Mouse (Mus musculus) embryonic stem cell, embryonic (primary cell): ENCODE data around the gene Olah.
"Not testable (repeated sequence)": the region's sequence is repeated elsewhere in the genome, so short reads cannot be mapped to it uniquely, and the experiment has no call there.

Experiments used
- CTCF ChIA-PET, 4 experiments: fragments of 300-600 bp in 2 of 4; fragments of 350-600 bp in 2 of 4; sonication (Branson Sonifier 250); formaldehyde crosslinking; loops; one replicate each; lab custom pipeline; 2022; ENCODE audit warnings: inconsistent platforms in 2 of 4; lab: Charles Lee
- POLR2A ChIA-PET, 4 experiments: fragments of 300-600 bp in 2 of 4; fragments of 350-600 bp in 2 of 4; sonication (Branson Sonifier 250); formaldehyde crosslinking; loops; one replicate each; lab custom pipeline; 2022; ENCODE audit warnings: antibody characterized with exemption in 4 of 4, inconsistent platforms in 1 of 4; lab: Charles Lee

Olah gene

GRCm38 (mm10) chr2:3397110-3397509 lies at the start of gene Olah:
Olah (minus strand) TSS chr2:3397210.
- POLR2A ChIA-PET, result interaction anchor here in 1 of 4 experiments (1.1 to 1.5 kb wide), 2 partner anchors 8 to 28 kb away, joined by 3 read pairs; partner anchors contain the start of gene Dclre1c
- CTCF ChIA-PET, result not testable (repeated sequence)

GRCm38 (mm10) chr2:3445984-3446383 lies 49.0 kb upstream of the Olah start:
- CTCF ChIA-PET, result no interaction called here
- POLR2A ChIA-PET, result interaction anchor here in 2 of 4 experiments (0.6 to 2.4 kb wide), 5 partner anchors 22 to 1470 kb away, joined by 3 to 12 read pairs (median 9); partner anchors contain the start of genes Suv39h2 (in 2 of the 2), Dclre1c (in 1 of the 2) and Rpp38 (in 1 of the 2)

- ChIA-PET CTCF (interaction anchor here in 2 of 4 experiments (0.7 to 0.9 kb wide), 2 partner anchors 95 to 146 kb away, joined by 3 to 4 read pairs; no protein-coding TSS in a partner anchor), POLR2A (interaction anchor here in 2 of 4 experiments (0.7 to 2.4 kb wide), 7 partner anchors 20 to 269 kb away, joined by 3 to 12 read pairs (median 3); partner anchors contain the start of genes Dclre1c (in 2 of the 2), Suv39h2 (in 2 of the 2), Cdnf (in 1 of the 2) and Gm45902 (in 1 of the 2))
Measured at GRCm38 (mm10) chr2:3444206-3444605, 47.2 kb upstream of the Olah start.

DNA sequence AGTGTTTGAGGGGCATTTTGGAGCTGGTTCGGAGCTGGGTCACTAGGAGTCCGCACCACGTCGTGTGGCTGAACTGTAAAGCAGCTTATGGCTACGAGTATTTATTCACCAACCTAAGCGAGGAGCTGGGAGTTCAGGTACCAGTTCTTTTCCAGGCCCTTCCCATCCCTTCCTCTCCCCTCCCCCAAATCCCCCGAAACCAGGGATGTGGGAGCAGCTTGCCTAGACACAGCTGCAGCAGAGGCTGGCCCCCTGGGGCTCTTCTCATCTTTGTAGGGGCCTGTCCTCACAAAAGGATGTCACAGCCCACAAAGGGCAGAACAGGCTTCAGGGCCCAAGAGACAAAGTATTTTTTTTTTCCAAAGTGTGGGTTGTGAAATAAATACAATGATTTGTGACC lies 40.9 kb upstream of the Olah start:
- POLR2A ChIA-PET, result interaction anchor here in 3 of 4 experiments (0.8 to 3.9 kb wide), 8 partner anchors 11 to 75 kb away, joined by 3 to 24 read pairs (median 4); partner anchors contain the start of genes Dclre1c (in 3 of the 3), Cdnf (in 1 of the 3), Gm45902 (in 1 of the 3) and Hspa14 (in 1 of the 3)
- CTCF ChIA-PET, result no interaction called here

- POLR2A ChIA-PET, result interaction anchor here in 2 of 4 experiments (0.7 to 3.9 kb wide), 10 partner anchors 12 to 77 kb away, joined by 3 to 24 read pairs (median 4); partner anchors contain the start of genes Cdnf (in 2 of the 2), Dclre1c (in 2 of the 2), Gm45902 (in 2 of the 2) and Hspa14 (in 2 of the 2)
Measured at GRCm38 (mm10) chr2:3435369-3436061, 38.5 kb upstream of the Olah start.

DNA sequence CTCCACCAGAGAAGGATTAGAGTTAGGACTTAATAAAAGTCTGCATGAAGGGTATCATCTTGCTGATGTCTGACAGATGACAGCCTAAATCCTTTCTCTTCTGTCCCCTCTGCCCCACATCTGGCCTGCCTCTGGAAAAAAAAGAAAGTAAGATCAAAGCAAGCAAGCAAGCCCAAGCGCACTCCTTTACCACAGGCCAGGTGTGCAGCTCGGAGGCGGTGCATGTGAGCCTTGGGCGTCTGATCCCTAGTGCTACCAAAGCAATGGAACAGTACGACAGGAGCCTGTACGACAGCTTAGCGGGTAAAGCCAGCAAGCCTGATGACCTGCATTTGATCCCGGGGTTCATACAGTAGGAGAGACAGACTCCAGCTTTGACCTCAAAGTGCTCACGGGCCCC lies 33.9 kb upstream of the Olah start:
- ChIA-PET POLR2A (no interaction called here), CTCF (no interaction called here)

More at GRCm38 (mm10) chr2:3435369-3436061, 38.5 kb upstream of the Olah start:
- CTCF ChIA-PET, result interaction anchor here in 1 of 4 experiments (0.6 kb wide), 1 partner anchor 368 kb away, joined by 3 read pairs; no protein-coding TSS in a partner anchor

GRCm38 (mm10) chr2:3424579-3424910 lies 27.5 kb upstream of the Olah start:
- ChIA-PET POLR2A (interaction anchor here (0.5 to 7.9 kb wide), 53 partner anchors 8 to 1227 kb away, joined by 3 to 74 read pairs (median 4); partner anchors contain the start of genes Cdnf (in 3 of the 4), Gm45902 (in 3 of the 4), Hspa14 (in 3 of the 4) and Rpp38 (in 3 of the 4)), CTCF (interaction anchor here in 3 of 4 experiments (0.6 to 2.5 kb wide), 5 partner anchors 10 to 1406 kb away, joined by 3 to 15 read pairs (median 4); no protein-coding TSS in a partner anchor)

- POLR2A ChIA-PET, result interaction anchor here (0.5 to 7.9 kb wide), 57 partner anchors 10 to 1228 kb away, joined by 3 to 74 read pairs (median 4); partner anchors contain the start of genes Cdnf (in 3 of the 4), Gm45902 (in 3 of the 4), Hspa14 (in 3 of the 4) and Nmt2 (in 3 of the 4)
- CTCF ChIA-PET, result interaction anchor here (0.6 to 2.5 kb wide), 8 partner anchors 9 to 376 kb away, joined by 3 to 15 read pairs (median 3); no protein-coding TSS in a partner anchor
Measured at GRCm38 (mm10) chr2:3423841-3424578, 27.0 kb upstream of the Olah start, which contains the start of gene Dclre1c. Dclre1c (plus strand) TSS chr2:3424131.

- POLR2A ChIA-PET, result interaction anchor here in 1 of 4 experiments (2.0 to 7.9 kb wide), 4 partner anchors 14 to 139 kb away, joined by 7 to 74 read pairs (median 24); partner anchors contain the start of genes Acbd7, Nmt2 and Suv39h2
- CTCF ChIA-PET, result no interaction called here
Measured at GRCm38 (mm10) chr2:3422548-3422947, 25.5 kb upstream of the Olah start, which contains the start of gene Meig1. Meig1 (minus strand) TSS chr2:3422648.

DNA sequence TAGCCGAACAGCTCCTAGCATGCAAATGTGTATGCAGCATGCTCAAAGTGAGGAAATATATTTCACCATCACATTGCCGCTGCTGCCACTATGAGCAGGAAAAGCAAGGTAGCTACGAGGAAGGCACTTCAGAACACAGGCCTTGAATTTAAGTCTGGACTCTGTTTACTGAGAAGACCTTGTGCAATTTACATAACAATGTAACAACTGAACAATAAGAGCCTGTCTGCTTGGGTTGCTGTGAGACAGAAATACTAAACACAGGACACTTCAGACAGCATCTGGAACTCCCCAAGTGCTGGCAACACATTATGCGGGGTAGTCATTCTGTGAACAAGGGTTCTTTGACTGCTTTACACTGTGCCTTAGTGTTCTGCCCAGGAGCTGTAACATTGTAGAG lies 23.1 kb upstream of the Olah start:
- ChIA-PET POLR2A (interaction anchor here in 3 of 4 experiments (0.6 to 7.9 kb wide), 14 partner anchors 16 to 293 kb away, joined by 3 to 74 read pairs (median 4); partner anchors contain the start of genes Cdnf (in 2 of the 3), Gm45902 (in 2 of the 3), Hspa14 (in 2 of the 3) and Rpp38 (in 2 of the 3)), CTCF (interaction anchor here in 2 of 4 experiments (0.6 to 1.3 kb wide), 3 partner anchors 36 to 202 kb away, joined by 3 read pairs; no protein-coding TSS in a partner anchor)

- CTCF ChIA-PET, result interaction anchor here in 1 of 4 experiments (0.6 to 0.7 kb wide), 3 partner anchors 86 to 381 kb away, joined by 3 to 4 read pairs (median 3); partner anchors contain the start of gene Rpp38
- POLR2A ChIA-PET, result interaction anchor here in 3 of 4 experiments (0.6 to 7.9 kb wide), 15 partner anchors 17 to 135 kb away, joined by 3 to 74 read pairs (median 3); partner anchors contain the start of genes Cdnf (in 3 of the 3), Gm45902 (in 3 of the 3), Hspa14 (in 3 of the 3) and Rpp38 (in 2 of the 3)
Measured at GRCm38 (mm10) chr2:3418883-3419431, 21.9 kb upstream of the Olah start.

DNA sequence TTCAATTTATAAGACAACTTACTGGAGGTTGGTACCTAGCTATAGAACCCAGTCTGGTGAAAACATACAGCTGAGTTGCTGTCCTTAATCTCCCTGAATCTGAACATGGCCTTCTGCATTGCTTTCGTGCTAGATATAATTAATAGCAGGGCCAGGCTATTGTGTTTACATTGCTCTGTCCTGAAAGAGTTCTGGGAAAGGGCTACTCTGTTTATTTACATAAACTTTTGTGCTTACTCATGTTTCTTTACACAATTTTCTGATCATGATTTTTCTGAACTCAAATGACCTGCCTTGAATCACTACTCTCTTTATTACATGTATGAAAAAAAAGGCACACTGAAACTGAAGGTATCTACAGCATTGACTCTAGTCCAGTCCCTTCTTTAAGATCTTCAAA lies 18.7 kb upstream of the Olah start:
- POLR2A ChIA-PET, result no interaction called here
- CTCF ChIA-PET, result no interaction called here

DNA sequence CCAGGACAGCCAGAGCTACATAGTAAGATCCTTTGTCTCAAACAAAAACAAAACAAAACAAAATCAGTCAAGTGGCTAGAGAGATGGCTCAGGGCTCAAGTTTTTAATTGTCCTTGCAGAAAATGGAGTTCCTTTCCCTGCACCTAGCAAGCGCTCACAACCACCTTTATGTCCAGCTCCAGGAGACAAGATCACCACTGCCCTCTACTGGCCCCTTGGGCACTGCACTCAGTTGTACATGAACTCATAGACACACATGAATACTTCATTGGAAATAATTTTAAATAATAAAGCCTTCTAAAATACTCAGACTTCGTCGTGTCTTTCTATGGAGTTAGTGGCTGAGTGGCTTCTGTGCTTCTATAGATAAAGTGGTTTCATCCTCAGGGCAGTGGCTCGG lies 17.2 kb upstream of the Olah start:
- POLR2A ChIA-PET, result interaction anchor here in 3 of 4 experiments (0.6 to 1.8 kb wide), 8 partner anchors 10 to 303 kb away, joined by 4 to 8 read pairs (median 4); partner anchors contain the start of genes Cdnf (in 2 of the 3), Dclre1c (in 2 of the 3), Gm45902 (in 2 of the 3) and Hspa14 (in 2 of the 3)
- CTCF ChIA-PET, result interaction anchor here (0.5 to 2.2 kb wide), 26 partner anchors 9 to 308 kb away, joined by 3 to 15 read pairs (median 3); partner anchors contain the start of genes Dclre1c (in 4 of the 4), Acbd7 (in 1 of the 4), Cdnf (in 1 of the 4) and Gm45902 (in 1 of the 4)

- CTCF ChIA-PET, result no interaction called here
- POLR2A ChIA-PET, result interaction anchor here in 1 of 4 experiments (0.6 to 0.7 kb wide), 2 partner anchors 67 to 72 kb away, joined by 3 to 7 read pairs; partner anchors contain the start of genes Acbd7 and Suv39h2
Measured at GRCm38 (mm10) chr2:3407756-3408155, 10.7 kb upstream of the Olah start.

DNA sequence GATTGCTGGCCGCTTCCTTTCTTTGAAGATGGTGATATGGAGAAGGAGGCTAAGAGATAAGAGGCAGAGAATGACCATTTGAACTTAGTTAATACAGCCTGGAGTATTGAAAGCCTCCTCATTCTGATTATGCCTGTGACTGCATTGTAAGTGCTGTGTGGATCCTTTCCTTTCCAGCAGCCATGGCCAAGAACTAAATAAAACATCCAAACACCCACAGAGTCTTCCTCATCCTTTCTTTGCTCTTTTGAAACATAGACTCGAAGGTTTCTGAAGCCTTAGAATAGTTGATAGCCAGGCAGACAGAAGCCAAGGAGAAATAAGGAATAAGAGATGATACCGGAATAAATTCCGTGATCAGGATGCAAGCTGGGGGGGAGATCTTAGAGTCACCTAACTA lies 9.0 kb upstream of the Olah start:
- ChIA-PET CTCF (no interaction called here), POLR2A (no interaction called here)

DNA sequence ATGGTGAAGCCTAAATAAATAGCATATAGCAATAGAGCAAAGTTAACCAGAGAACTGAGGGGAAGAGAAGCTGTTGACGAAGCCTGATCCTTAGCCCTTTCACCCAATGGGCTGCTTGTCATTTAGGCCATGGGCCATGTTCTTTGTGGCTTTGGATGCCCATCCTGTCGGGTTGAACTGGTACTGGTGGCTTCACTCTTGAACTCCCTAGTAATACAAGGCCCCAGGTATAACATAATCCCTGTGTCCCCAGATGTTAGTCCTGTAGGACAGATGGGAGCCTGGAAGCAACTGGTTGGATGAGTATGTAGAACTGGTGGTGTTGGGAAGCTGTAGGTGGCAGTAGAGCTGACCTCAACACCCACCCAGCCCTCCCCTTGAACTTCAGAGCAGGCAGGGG lies 5.1 kb downstream of the Olah start:
- CTCF ChIA-PET, result no interaction called here

More for the DNA sequence above, 5.1 kb downstream of the Olah start:
- POLR2A ChIA-PET, result interaction anchor here in 1 of 4 experiments (1.6 kb wide), 1 partner anchor 29 kb away, joined by 3 read pairs; no protein-coding TSS in a partner anchor
